Mouse (Mus musculus): ENCODE data around the gene Krtap16-1. TPM values are rescaled to one million over a fixed set of nuclear protein-coding genes. Genes with fewer than 3 reads are reported as not detected.

Gene Krtap16-1
- polyA plus RNA-seq, 1 experiment, result not detected

DNA sequence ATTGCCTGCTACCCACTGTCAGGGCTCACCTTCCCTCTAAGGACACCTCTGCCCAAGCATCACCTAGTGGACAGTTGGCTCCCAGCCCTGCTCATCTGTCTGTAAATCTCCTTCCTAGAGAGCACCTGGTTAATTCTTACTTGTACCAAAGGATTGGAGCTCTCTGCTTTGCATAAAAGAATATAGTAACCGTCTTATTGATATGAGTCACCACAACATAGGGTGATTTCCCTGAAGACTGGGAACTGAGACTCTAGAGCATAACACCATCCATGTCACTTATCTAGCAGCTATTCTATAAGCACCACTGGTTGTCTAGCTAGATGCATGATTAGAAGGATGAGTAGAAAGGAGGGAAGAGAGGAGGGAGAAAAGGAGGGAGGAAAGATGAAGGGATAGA, 3.0 kb downstream of the Krtap16-1 start:
- Histone ChIP-seq H3K27ac (ENCODE audit: insufficient read depth, low read depth, low read length) (no peak overlapping the region), H3K4me3 (ENCODE audit: insufficient read depth, low read depth, low read length) (no peak overlapping the region), H3K4me1 (ENCODE audit: control insufficient read depth, insufficient read depth, low read length) (peaks cover 12% of the 10 kb centered on the region)
- TF ChIP-seq CTCF (IDR thresholded peaks at IDR 0.05; ENCODE audit: insufficient read depth, low read depth, low read length) (no peak), POLR2A (IDR thresholded peaks at IDR 0.05; ENCODE audit: insufficient read depth, low read depth, low read length) (no peak)
- WGBS, result 95% methylated on average over 1 of the region's 1 CpGs

DNA sequence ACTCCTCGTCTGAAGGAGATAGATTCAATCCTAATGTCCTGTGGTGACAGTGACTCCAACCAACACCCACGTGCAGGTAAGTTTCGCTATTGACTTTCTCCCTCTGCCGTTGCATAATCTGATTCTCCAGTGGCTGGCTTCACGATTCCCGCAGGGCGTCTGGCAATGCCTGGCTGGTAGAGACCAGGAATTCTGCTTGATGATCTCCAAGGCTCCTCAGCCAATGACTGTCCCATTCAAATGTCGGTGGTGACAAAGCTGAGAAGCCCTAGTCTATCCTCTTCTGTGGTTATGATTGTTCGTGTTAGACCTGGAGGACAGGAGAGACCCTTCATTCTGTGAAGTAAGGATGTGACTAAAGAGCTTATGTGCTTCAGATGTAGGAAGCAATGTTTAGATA, 3.7 kb downstream of the Krtap16-1 start:
- TF ChIP-seq POLR2A (IDR thresholded peaks at IDR 0.05; ENCODE audit: insufficient read depth, low read depth, low read length) (no peak), CTCF (IDR thresholded peaks at IDR 0.05; ENCODE audit: insufficient read depth, low read depth, low read length) (no peak)
- 88% methylated on average over 9 of the region's 9 CpGs for WGBS
- H3K27ac ChIP-seq (ENCODE audit: insufficient read depth, low read depth, low read length), result no peak overlapping the region
- H3K4me1 ChIP-seq (ENCODE audit: control insufficient read depth, insufficient read depth, low read length), result peaks cover 12% of the 10 kb centered on the region
- no peak overlapping the region for H3K4me3 ChIP-seq (ENCODE audit: insufficient read depth, low read depth, low read length)

DNA sequence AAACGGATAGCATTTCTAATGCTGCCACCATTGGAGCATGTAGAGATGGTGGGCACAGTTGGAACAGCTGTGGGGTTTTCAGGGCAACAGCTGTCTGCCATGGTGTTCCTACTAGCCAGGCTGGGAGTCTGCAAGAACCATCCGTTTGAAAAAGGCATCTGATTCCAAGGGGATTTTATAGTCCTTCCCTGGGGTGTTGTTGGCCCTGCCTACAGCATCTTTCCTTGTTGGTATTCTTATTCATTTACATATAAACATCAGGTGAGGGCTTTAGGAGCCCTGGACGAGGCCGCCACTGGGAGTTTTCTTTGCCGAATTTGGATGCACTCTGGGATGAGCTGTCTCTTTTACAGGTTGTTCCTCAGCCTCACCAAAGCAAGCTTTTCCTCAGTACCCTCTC, 7.4 kb downstream of the Krtap16-1 start, which contains the start of gene Krtap29-1:
Krtap29-1 (minus strand) TSS at position 101 of the 400 bp plus-strand sequence.
- 74% methylated on average over 5 of the region's 5 CpGs for WGBS
- Histone ChIP-seq H3K4me1 (ENCODE audit: control insufficient read depth, insufficient read depth, low read length) (0 out of 2 replicates have a peak, but pooled peaks cover 2% of the 10 kb centered on the region), H3K27ac (ENCODE audit: insufficient read depth, low read depth, low read length) (no peak within 1 kb of the TSS), H3K4me3 (ENCODE audit: insufficient read depth, low read depth, low read length) (no peak within 1 kb of the TSS)
- TF ChIP-seq CTCF (IDR thresholded peaks at IDR 0.05; ENCODE audit: insufficient read depth, low read depth, low read length), result no peak
- TF ChIP-seq POLR2A (IDR thresholded peaks at IDR 0.05; ENCODE audit: insufficient read depth, low read depth, low read length), result no peak

- 80% methylated on average over 2 of the region's 2 CpGs for WGBS
- no peak overlapping the region for H3K27ac ChIP-seq (ENCODE audit: insufficient read depth, low read depth, low read length)
- no peaks in the 10 kb centered on the region for H3K4me1 ChIP-seq (ENCODE audit: control insufficient read depth, insufficient read depth, low read length)
- no peak for TF ChIP-seq CTCF (IDR thresholded peaks at IDR 0.05; ENCODE audit: insufficient read depth, low read depth, low read length)
- no peak for TF ChIP-seq POLR2A (IDR thresholded peaks at IDR 0.05; ENCODE audit: insufficient read depth, low read depth, low read length)
- no peak overlapping the region for H3K4me3 ChIP-seq (ENCODE audit: insufficient read depth, low read depth, low read length)
Measured at GRCm38 (mm10) chr11:99965961-99966360, 20.4 kb downstream of the Krtap16-1 start.

DNA sequence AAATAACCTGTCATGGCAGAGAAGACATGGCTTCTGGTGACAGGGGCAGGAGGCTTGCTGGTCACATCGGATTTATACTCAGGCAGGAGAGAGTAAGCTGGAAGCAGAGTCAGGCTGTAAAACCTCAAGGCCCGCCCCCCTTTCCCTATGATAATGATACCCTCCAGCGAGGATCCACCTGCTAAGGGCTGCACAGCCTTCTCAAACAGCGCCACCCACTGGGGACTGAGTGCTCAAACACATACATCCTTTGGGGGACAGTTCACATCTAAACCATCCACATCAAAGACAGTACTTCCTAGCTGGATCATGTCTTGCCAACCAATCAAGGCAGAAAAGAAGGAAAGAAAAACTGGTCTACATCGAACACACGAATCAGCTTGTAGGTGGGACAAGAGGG, 22.2 kb downstream of the Krtap16-1 start:
- Histone ChIP-seq H3K4me3 (ENCODE audit: insufficient read depth, low read depth, low read length) (no peak overlapping the region), H3K4me1 (ENCODE audit: control insufficient read depth, insufficient read depth, low read length) (no peaks in the 10 kb centered on the region), H3K27ac (ENCODE audit: insufficient read depth, low read depth, low read length) (no peak overlapping the region)
- TF ChIP-seq POLR2A (IDR thresholded peaks at IDR 0.05; ENCODE audit: insufficient read depth, low read depth, low read length), result no peak
- no peak for TF ChIP-seq CTCF (IDR thresholded peaks at IDR 0.05; ENCODE audit: insufficient read depth, low read depth, low read length)
- 57% methylated on average over 6 of the region's 6 CpGs for WGBS

GRCm38 (mm10) chr11:99948175-99948574, 38.2 kb downstream of the Krtap16-1 start, which contains the start of gene Krtap9-5:
Gene Krtap9-5, plus strand, starts transcription at chr11:99948475.
- 99% methylated on average over 2 of the region's 2 CpGs for WGBS
- Histone ChIP-seq H3K4me1 (ENCODE audit: control insufficient read depth, insufficient read depth, low read length) (no peaks in the 10 kb centered on the region), H3K27ac (ENCODE audit: insufficient read depth, low read depth, low read length) (no peak within 1 kb of the TSS), H3K4me3 (ENCODE audit: insufficient read depth, low read depth, low read length) (no peak within 1 kb of the TSS)
- no peak for TF ChIP-seq POLR2A (IDR thresholded peaks at IDR 0.05; ENCODE audit: insufficient read depth, low read depth, low read length)
- TF ChIP-seq CTCF (IDR thresholded peaks at IDR 0.05; ENCODE audit: insufficient read depth, low read depth, low read length), result no peak

DNA sequence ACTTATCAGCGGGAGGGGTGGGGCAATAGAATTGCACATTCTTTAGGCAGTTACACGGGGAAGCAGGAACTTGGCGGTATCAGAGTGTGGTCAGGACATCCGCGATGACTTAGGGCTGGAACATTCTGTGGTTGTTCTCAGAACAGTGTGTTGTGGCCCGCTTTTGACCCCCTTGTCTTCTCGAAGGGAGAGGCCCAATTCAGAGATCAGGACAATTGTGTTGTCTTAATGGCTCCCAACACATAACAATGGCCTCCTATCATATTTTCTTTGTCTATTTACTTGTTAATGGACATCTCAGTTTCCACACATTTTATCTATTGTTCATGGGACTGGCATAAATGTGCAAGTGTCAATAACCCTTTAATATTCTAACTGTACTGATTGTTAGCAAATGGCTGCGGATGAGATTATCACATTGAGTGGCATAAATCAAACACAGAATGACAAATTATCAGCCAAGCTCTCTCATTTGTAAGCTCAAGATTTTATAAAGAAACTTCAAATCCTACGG, 48.6 kb downstream of the Krtap16-1 start:
- 84% methylated on average over 9 of the region's 9 CpGs for WGBS
- TF ChIP-seq CTCF (IDR thresholded peaks at IDR 0.05; ENCODE audit: insufficient read depth, low read depth, low read length), result no peak
- TF ChIP-seq POLR2A (IDR thresholded peaks at IDR 0.05; ENCODE audit: insufficient read depth, low read depth, low read length), result no peak
- Histone ChIP-seq H3K4me3 (ENCODE audit: insufficient read depth, low read depth, low read length) (no peak overlapping the region), H3K4me1 (ENCODE audit: control insufficient read depth, insufficient read depth, low read length) (no peaks in the 10 kb centered on the region), H3K27ac (ENCODE audit: insufficient read depth, low read depth, low read length) (no peak overlapping the region)

DNA sequence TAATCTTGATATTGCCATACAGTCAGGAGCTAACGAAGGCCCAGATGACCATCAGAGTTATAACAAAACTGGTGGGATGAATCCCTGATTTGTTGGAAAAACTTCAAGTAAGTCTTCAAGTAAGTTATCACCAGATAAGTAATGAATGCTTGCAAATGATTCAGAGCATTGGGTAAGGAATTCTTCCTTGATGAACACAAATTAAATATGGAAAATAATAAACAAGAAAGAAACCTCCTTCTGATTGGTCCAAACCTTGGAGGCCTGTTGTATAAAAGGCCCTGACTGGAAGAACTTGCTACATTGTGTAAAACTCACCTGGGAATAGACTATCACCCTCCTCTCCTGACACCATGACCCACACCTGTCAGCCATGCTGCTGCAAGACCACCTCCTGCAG, 50.4 kb downstream of the Krtap16-1 start, which contains the start of gene Krtap31-2:
Krtap31-2 (plus strand) TSS at position 301 of the 400 bp plus-strand sequence.
- no peaks in the 10 kb centered on the region for H3K4me1 ChIP-seq (ENCODE audit: control insufficient read depth, insufficient read depth, low read length)
- TF ChIP-seq CTCF (IDR thresholded peaks at IDR 0.05; ENCODE audit: insufficient read depth, low read depth, low read length) (no peak), POLR2A (IDR thresholded peaks at IDR 0.05; ENCODE audit: insufficient read depth, low read depth, low read length) (no peak)
- no peak within 1 kb of the TSS for H3K4me3 ChIP-seq (ENCODE audit: insufficient read depth, low read depth, low read length)
- no peak within 1 kb of the TSS for H3K27ac ChIP-seq (ENCODE audit: insufficient read depth, low read depth, low read length)
- WGBS, result 90% methylated on average over 1 of the region's 1 CpGs

Other genes with a start within 250 kb of the Krtap16-1 start
- gene Gm11595, start 213.7 kb downstream of the Krtap16-1 start, polyA plus RNA-seq (2012; ENCODE audit: insufficient read depth, insufficient read length, low replicate concordance, missing spikeins), result not detected in 2 replicates
- not detected in 2 replicates for gene Krtap4-8, start 205.9 kb downstream of the Krtap16-1 start, polyA plus RNA-seq (2012; ENCODE audit: insufficient read depth, insufficient read length, low replicate concordance, missing spikeins)
- gene Krtap4-9, start 201.4 kb downstream of the Krtap16-1 start, polyA plus RNA-seq (2012; ENCODE audit: insufficient read depth, insufficient read length, low replicate concordance, missing spikeins), result not detected in 2 replicates
- not detected in 2 replicates for gene Gm11596, start 193.1 kb downstream of the Krtap16-1 start, polyA plus RNA-seq (2012; ENCODE audit: insufficient read depth, insufficient read length, low replicate concordance, missing spikeins)
- not detected in 2 replicates for gene Gm11569, start 187.7 kb downstream of the Krtap16-1 start, polyA plus RNA-seq (2012; ENCODE audit: insufficient read depth, insufficient read length, low replicate concordance, missing spikeins)
- gene Gm11554, start 182.2 kb downstream of the Krtap16-1 start, polyA plus RNA-seq (2012; ENCODE audit: insufficient read depth, insufficient read length, low replicate concordance, missing spikeins), result not detected in 2 replicates
- not detected in 2 replicates for gene Krtap4-13, start 176.7 kb downstream of the Krtap16-1 start, polyA plus RNA-seq (2012; ENCODE audit: insufficient read depth, insufficient read length, low replicate concordance, missing spikeins)
- gene Gm11564, start 170.9 kb downstream of the Krtap16-1 start, polyA plus RNA-seq (2012; ENCODE audit: insufficient read depth, insufficient read length, low replicate concordance, missing spikeins), result not detected in 2 replicates
- gene 2300003K06Rik, start 148.5 kb downstream of the Krtap16-1 start, polyA plus RNA-seq (2012; ENCODE audit: insufficient read depth, insufficient read length, low replicate concordance, missing spikeins), result not detected in 2 replicates
- not detected in 2 replicates for gene Krtap4-16, start 135.0 kb downstream of the Krtap16-1 start, polyA plus RNA-seq (2012; ENCODE audit: insufficient read depth, insufficient read length, low replicate concordance, missing spikeins)
- not detected in 2 replicates for gene Gm11568, start 128.7 kb downstream of the Krtap16-1 start, polyA plus RNA-seq (2012; ENCODE audit: insufficient read depth, insufficient read length, low replicate concordance, missing spikeins)
- not detected in 2 replicates for gene Gm11559, start 122.1 kb downstream of the Krtap16-1 start, polyA plus RNA-seq (2012; ENCODE audit: insufficient read depth, insufficient read length, low replicate concordance, missing spikeins)
- gene Krtap9-1, start 113.2 kb downstream of the Krtap16-1 start, polyA plus RNA-seq (2012; ENCODE audit: insufficient read depth, insufficient read length, low replicate concordance, missing spikeins), result not detected in 2 replicates
- gene Gm11567, start 107.4 kb downstream of the Krtap16-1 start, polyA plus RNA-seq (2012; ENCODE audit: insufficient read depth, insufficient read length, low replicate concordance, missing spikeins), result not detected in 2 replicates
- not detected in 2 replicates for gene Krtap31-1, start 78.7 kb downstream of the Krtap16-1 start, polyA plus RNA-seq (2012; ENCODE audit: insufficient read depth, insufficient read length, low replicate concordance, missing spikeins)
- not detected in 2 replicates for gene Gm11565, start 71.8 kb downstream of the Krtap16-1 start, polyA plus RNA-seq (2012; ENCODE audit: insufficient read depth, insufficient read length, low replicate concordance, missing spikeins)
- gene Krtap31-2, start 50.3 kb downstream of the Krtap16-1 start, polyA plus RNA-seq (2012; ENCODE audit: insufficient read depth, insufficient read length, low replicate concordance, missing spikeins), result not detected in 2 replicates
- gene Krtap9-5, start 38.1 kb downstream of the Krtap16-1 start, polyA plus RNA-seq (2012; ENCODE audit: insufficient read depth, insufficient read length, low replicate concordance, missing spikeins), result not detected in 2 replicates
- gene Krtap29-1, start 7.5 kb downstream of the Krtap16-1 start, polyA plus RNA-seq (2012; ENCODE audit: insufficient read depth, insufficient read length, low replicate concordance, missing spikeins), result not detected in 2 replicates
- gene Krtap17-1, start 7.4 kb upstream of the Krtap16-1 start, polyA plus RNA-seq (2012; ENCODE audit: insufficient read depth, insufficient read length, low replicate concordance, missing spikeins), result not detected in 2 replicates
- gene Krt33a, start 29.6 kb upstream of the Krtap16-1 start, polyA plus RNA-seq (2012; ENCODE audit: insufficient read depth, insufficient read length, low replicate concordance, missing spikeins), result not detected in 2 replicates
- gene Krt33b, start 43.3 kb upstream of the Krtap16-1 start, polyA plus RNA-seq (2012; ENCODE audit: insufficient read depth, insufficient read length, low replicate concordance, missing spikeins), result not detected in 2 replicates
- not detected in 2 replicates for gene Krt34, start 55.0 kb upstream of the Krtap16-1 start, polyA plus RNA-seq (2012; ENCODE audit: insufficient read depth, insufficient read length, low replicate concordance, missing spikeins)
- not detected in 2 replicates for gene Krt31, start 64.0 kb upstream of the Krtap16-1 start, polyA plus RNA-seq (2012; ENCODE audit: insufficient read depth, insufficient read length, low replicate concordance, missing spikeins)
- gene Krt32, start 101.6 kb upstream of the Krtap16-1 start, polyA plus RNA-seq (2012; ENCODE audit: insufficient read depth, insufficient read length, low replicate concordance, missing spikeins), result not detected in 2 replicates
- gene Krt35, start 109.6 kb upstream of the Krtap16-1 start, polyA plus RNA-seq (2012; ENCODE audit: insufficient read depth, insufficient read length, low replicate concordance, missing spikeins), result not detected in 2 replicates
- gene Krt36, start 119.0 kb upstream of the Krtap16-1 start, polyA plus RNA-seq (2012; ENCODE audit: insufficient read depth, insufficient read length, low replicate concordance, missing spikeins), result not detected in 2 replicates
- not detected in 2 replicates for gene Krt13, start 135.0 kb upstream of the Krtap16-1 start, polyA plus RNA-seq (2012; ENCODE audit: insufficient read depth, insufficient read length, low replicate concordance, missing spikeins)
- not detected in 2 replicates for gene Krt15, start 149.3 kb upstream of the Krtap16-1 start, polyA plus RNA-seq (2012; ENCODE audit: insufficient read depth, insufficient read length, low replicate concordance, missing spikeins)
- gene Krt19, start 162.1 kb upstream of the Krtap16-1 start, polyA plus RNA-seq (2012; ENCODE audit: insufficient read depth, insufficient read length, low replicate concordance, missing spikeins), result not detected in 2 replicates
- not detected in 2 replicates for gene Krt9, start 206.6 kb upstream of the Krtap16-1 start, polyA plus RNA-seq (2012; ENCODE audit: insufficient read depth, insufficient read length, low replicate concordance, missing spikeins)
- not detected in 2 replicates for gene Krt14, start 221.0 kb upstream of the Krtap16-1 start, polyA plus RNA-seq (2012; ENCODE audit: insufficient read depth, insufficient read length, low replicate concordance, missing spikeins)